Mouse (Mus musculus): ENCODE data around the gene Ebf1. TPM values are rescaled to one million over a fixed set of nuclear protein-coding genes. Genes with fewer than 3 reads are reported as not detected.

Gene Ebf1
- polyA plus RNA-seq, 1 experiment from 2014 or later: 52.9 TPM

- H3K9ac ChIP-seq (ENCODE audit: low read depth, low read length): no peak overlapping the region
- no peaks in the 10 kb centered on the region for H3K36me3 ChIP-seq (ENCODE audit: control insufficient read depth, insufficient read depth, low read length)
- no peaks in the 10 kb centered on the region for H3K9me3 ChIP-seq (replicated peaks; ENCODE audit: control insufficient read depth, low read length, poor library complexity, severe bottlenecking)
- no peak for ATAC-seq
- H3K27ac ChIP-seq (ENCODE audit: low read length): no peak overlapping the region
- no peak overlapping the region for H3K4me2 ChIP-seq (ENCODE audit: low read length)
- no peaks in the 10 kb centered on the region for H3K27me3 ChIP-seq (ENCODE audit: control insufficient read depth, insufficient read depth, low read depth, low read length)
- WGBS: 85% methylated on average over 7 of the region's 7 CpGs
- H3K4me3 ChIP-seq (ENCODE audit: low read depth, low read length): no peak overlapping the region
- H3K4me1 ChIP-seq (ENCODE audit: control insufficient read depth, insufficient read depth, low read length): no peaks in the 10 kb centered on the region
Measured at GRCm38 (mm10) chr11:44854496-44854895, 237.4 kb downstream of the Ebf1 start.

GRCm38 (mm10) chr11:44861108-44861507, 244.0 kb downstream of the Ebf1 start:
- no peak overlapping the region for H3K4me3 ChIP-seq (ENCODE audit: low read depth, low read length)
- H3K4me1 ChIP-seq (ENCODE audit: control insufficient read depth, insufficient read depth, low read length): no peaks in the 10 kb centered on the region

GRCm38 (mm10) chr11:44863910-44864309, 246.8 kb downstream of the Ebf1 start:
- no peak overlapping the region for H3K9ac ChIP-seq (ENCODE audit: low read depth, low read length)
- no peak overlapping the region for H3K27ac ChIP-seq (ENCODE audit: low read length)
- H3K4me2 ChIP-seq (ENCODE audit: low read length): no peak overlapping the region
- no peak overlapping the region for H3K4me3 ChIP-seq (ENCODE audit: low read depth, low read length)
- H3K36me3 ChIP-seq (ENCODE audit: control insufficient read depth, insufficient read depth, low read length): no peaks in the 10 kb centered on the region
- H3K4me1 ChIP-seq (ENCODE audit: control insufficient read depth, insufficient read depth, low read length): no peaks in the 10 kb centered on the region
- H3K27me3 ChIP-seq (ENCODE audit: control insufficient read depth, insufficient read depth, low read depth, low read length): no peaks in the 10 kb centered on the region
- H3K9me3 ChIP-seq (replicated peaks; ENCODE audit: control insufficient read depth, low read length, poor library complexity, severe bottlenecking): no peaks in the 10 kb centered on the region
- no peak for ATAC-seq
- WGBS: 62% methylated on average over 8 of the region's 8 CpGs

More at GRCm38 (mm10) chr11:44861108-44861507, 244.0 kb downstream of the Ebf1 start:
- Histone ChIP-seq H3K27me3 (ENCODE audit: control insufficient read depth, insufficient read depth, low read depth, low read length) (no peaks in the 10 kb centered on the region), H3K9ac (ENCODE audit: low read depth, low read length) (no peak overlapping the region), H3K36me3 (ENCODE audit: control insufficient read depth, insufficient read depth, low read length) (no peaks in the 10 kb centered on the region), H3K27ac (ENCODE audit: low read length) (no peak overlapping the region), H3K9me3 (replicated peaks; ENCODE audit: control insufficient read depth, low read length, poor library complexity, severe bottlenecking) (no peaks in the 10 kb centered on the region), H3K4me2 (ENCODE audit: low read length) (no peak overlapping the region)
- no peak for ATAC-seq
- WGBS: 51% methylated on average over 5 of the region's 5 CpGs

- Histone ChIP-seq H3K9me3 (replicated peaks; ENCODE audit: control insufficient read depth, low read length, poor library complexity, severe bottlenecking) (no peaks in the 10 kb centered on the region), H3K4me3 (ENCODE audit: low read depth, low read length) (no peak overlapping the region), H3K9ac (ENCODE audit: low read depth, low read length) (no peak overlapping the region), H3K27me3 (ENCODE audit: control insufficient read depth, insufficient read depth, low read depth, low read length) (no peaks in the 10 kb centered on the region), H3K4me2 (ENCODE audit: low read length) (no peak overlapping the region), H3K4me1 (ENCODE audit: control insufficient read depth, insufficient read depth, low read length) (no peaks in the 10 kb centered on the region), H3K27ac (ENCODE audit: low read length) (no peak overlapping the region), H3K36me3 (ENCODE audit: control insufficient read depth, insufficient read depth, low read length) (no peaks in the 10 kb centered on the region)
- no peak for ATAC-seq
- 56% methylated on average over 14 of the region's 14 CpGs for WGBS
Measured at GRCm38 (mm10) chr11:44866476-44867149, 249.5 kb downstream of the Ebf1 start.

GRCm38 (mm10) chr11:44867433-44867832, 250.3 kb downstream of the Ebf1 start:
- H3K4me2 ChIP-seq (ENCODE audit: low read length): no peak overlapping the region
- no peaks in the 10 kb centered on the region for H3K27me3 ChIP-seq (ENCODE audit: control insufficient read depth, insufficient read depth, low read depth, low read length)
- WGBS: 68% methylated on average over 4 of the region's 4 CpGs
- no peaks in the 10 kb centered on the region for H3K9me3 ChIP-seq (replicated peaks; ENCODE audit: control insufficient read depth, low read length, poor library complexity, severe bottlenecking)
- H3K4me1 ChIP-seq (ENCODE audit: control insufficient read depth, insufficient read depth, low read length): no peaks in the 10 kb centered on the region
- H3K4me3 ChIP-seq (ENCODE audit: low read depth, low read length): no peak overlapping the region
- no peak overlapping the region for H3K27ac ChIP-seq (ENCODE audit: low read length)
- no peak for ATAC-seq
- H3K36me3 ChIP-seq (ENCODE audit: control insufficient read depth, insufficient read depth, low read length): no peaks in the 10 kb centered on the region
- no peak overlapping the region for H3K9ac ChIP-seq (ENCODE audit: low read depth, low read length)

GRCm38 (mm10) chr11:44873876-44874275, 256.8 kb downstream of the Ebf1 start:
- WGBS: 92% methylated on average over 1 of the region's 1 CpGs
- H3K27me3 ChIP-seq (ENCODE audit: control insufficient read depth, insufficient read depth, low read depth, low read length): no peaks in the 10 kb centered on the region
- no peak overlapping the region for H3K4me2 ChIP-seq (ENCODE audit: low read length)
- H3K4me1 ChIP-seq (ENCODE audit: control insufficient read depth, insufficient read depth, low read length): no peaks in the 10 kb centered on the region
- no peak overlapping the region for H3K4me3 ChIP-seq (ENCODE audit: low read depth, low read length)
- H3K9me3 ChIP-seq (replicated peaks; ENCODE audit: control insufficient read depth, low read length, poor library complexity, severe bottlenecking): no peaks in the 10 kb centered on the region
- no peak overlapping the region for H3K27ac ChIP-seq (ENCODE audit: low read length)
- no peak overlapping the region for H3K9ac ChIP-seq (ENCODE audit: low read depth, low read length)
- no peak for ATAC-seq
- H3K36me3 ChIP-seq (ENCODE audit: control insufficient read depth, insufficient read depth, low read length): no peaks in the 10 kb centered on the region

GRCm38 (mm10) chr11:44875171-44875570, 258.1 kb downstream of the Ebf1 start:
- H3K4me1 ChIP-seq (ENCODE audit: control insufficient read depth, insufficient read depth, low read length): no peaks in the 10 kb centered on the region
- H3K27ac ChIP-seq (ENCODE audit: low read length): no peak overlapping the region
- no peaks in the 10 kb centered on the region for H3K9me3 ChIP-seq (replicated peaks; ENCODE audit: control insufficient read depth, low read length, poor library complexity, severe bottlenecking)
- no peak overlapping the region for H3K4me2 ChIP-seq (ENCODE audit: low read length)
- H3K36me3 ChIP-seq (ENCODE audit: control insufficient read depth, insufficient read depth, low read length): no peaks in the 10 kb centered on the region
- no peak overlapping the region for H3K9ac ChIP-seq (ENCODE audit: low read depth, low read length)
- 69% methylated on average over 3 of the region's 3 CpGs for WGBS
- no peak overlapping the region for H3K4me3 ChIP-seq (ENCODE audit: low read depth, low read length)
- ATAC-seq: no peak
- H3K27me3 ChIP-seq (ENCODE audit: control insufficient read depth, insufficient read depth, low read depth, low read length): no peaks in the 10 kb centered on the region

GRCm38 (mm10) chr11:44881056-44881683, 264.1 kb downstream of the Ebf1 start:
- H3K36me3 ChIP-seq (ENCODE audit: control insufficient read depth, insufficient read depth, low read length): no peaks in the 10 kb centered on the region
- WGBS: 78% methylated on average over 9 of the region's 9 CpGs
- H3K4me3 ChIP-seq (ENCODE audit: low read depth, low read length): no peak overlapping the region
- no peaks in the 10 kb centered on the region for H3K9me3 ChIP-seq (replicated peaks; ENCODE audit: control insufficient read depth, low read length, poor library complexity, severe bottlenecking)
- ATAC-seq: no peak
- peaks cover 7% of the 10 kb centered on the region for H3K4me1 ChIP-seq (ENCODE audit: control insufficient read depth, insufficient read depth, low read length)
- H3K27me3 ChIP-seq (ENCODE audit: control insufficient read depth, insufficient read depth, low read depth, low read length): no peaks in the 10 kb centered on the region
- no peak overlapping the region for H3K27ac ChIP-seq (ENCODE audit: low read length)
- H3K4me2 ChIP-seq (ENCODE audit: low read length): no peak overlapping the region
- H3K9ac ChIP-seq (ENCODE audit: low read depth, low read length): no peak overlapping the region

- H3K27ac ChIP-seq (ENCODE audit: low read length): 0 out of 2 replicates have a peak overlapping the region, but pooled peaks have one; percentile 17
- 25% methylated on average over 4 of the region's 4 CpGs for WGBS
Measured at GRCm38 (mm10) chr11:44882476-44882970, 265.4 kb downstream of the Ebf1 start.

More at GRCm38 (mm10) chr11:44882476-44882970, 265.4 kb downstream of the Ebf1 start:
- H3K4me1 ChIP-seq (ENCODE audit: control insufficient read depth, insufficient read depth, low read length): peaks cover 7% of the 10 kb centered on the region
- no peak overlapping the region for H3K9ac ChIP-seq (ENCODE audit: low read depth, low read length)
- ATAC-seq: no peak
- no peaks in the 10 kb centered on the region for H3K9me3 ChIP-seq (replicated peaks; ENCODE audit: control insufficient read depth, low read length, poor library complexity, severe bottlenecking)
- no peak overlapping the region for H3K4me2 ChIP-seq (ENCODE audit: low read length)
- no peak overlapping the region for H3K4me3 ChIP-seq (ENCODE audit: low read depth, low read length)
- H3K27me3 ChIP-seq (ENCODE audit: control insufficient read depth, insufficient read depth, low read depth, low read length): no peaks in the 10 kb centered on the region
- no peaks in the 10 kb centered on the region for H3K36me3 ChIP-seq (ENCODE audit: control insufficient read depth, insufficient read depth, low read length)

All from midbrain, embryonic 16.5 days (tissue).